Mouse (Mus musculus): ENCODE measurements at regions not wholly inside any gene's neighbourhood (a gene's known extent, or its start where the extent isn't known, plus 50 kb on each side); places are given as distances from the start of the nearest gene placed in this dataset.

- no peak overlapping the region for H3K27ac ChIP-seq
- DNase-seq (ENCODE audit: low spot score) (no peak), ATAC-seq (replicated peaks; ENCODE audit: low FRiP score, low read depth) (no peak)
- no peak overlapping the region for H3K4me3 ChIP-seq (replicated peaks; ENCODE audit: low read depth, low read length)
- TF ChIP-seq CTCF (IDR thresholded peaks at IDR 0.05; ENCODE audit: low read depth), result no peak
- H3K4me2 ChIP-seq (ENCODE audit: low read length), result no peak overlapping the region
- no peaks in the 10 kb centered on the region for H3K9me3 ChIP-seq (replicated peaks; ENCODE audit: low read length)
- H3K36me3 ChIP-seq (ENCODE audit: insufficient read depth, low read length), result no peaks in the 10 kb centered on the region
- H3K27me3 ChIP-seq (ENCODE audit: insufficient read depth, low read length), result no peaks in the 10 kb centered on the region
- no peak overlapping the region for H3K9ac ChIP-seq (ENCODE audit: low read depth, low read length)
- no peaks in the 10 kb centered on the region for H3K4me1 ChIP-seq (replicated peaks; ENCODE audit: insufficient read depth, low read length)
These were observed 111.3 kb upstream of the Cxxc4 start for GRCm38 (mm10) chr3:134124982-134125381.

GRCm38 (mm10) chr3:134130412-134130811, 105.9 kb upstream of the Cxxc4 start:
- WGBS, result 60% methylated on average over 3 of the region's 3 CpGs
- TF ChIP-seq CTCF (IDR thresholded peaks at IDR 0.05; ENCODE audit: low read depth), result no peak
- Histone ChIP-seq H3K4me2 (ENCODE audit: low read length) (no peak overlapping the region), H3K9ac (ENCODE audit: low read depth, low read length) (no peak overlapping the region), H3K36me3 (ENCODE audit: insufficient read depth, low read length) (no peaks in the 10 kb centered on the region), H3K27me3 (ENCODE audit: insufficient read depth, low read length) (no peaks in the 10 kb centered on the region), H3K27ac (no peak overlapping the region), H3K4me3 (replicated peaks; ENCODE audit: low read depth, low read length) (no peak overlapping the region), H3K4me1 (replicated peaks; ENCODE audit: insufficient read depth, low read length) (no peaks in the 10 kb centered on the region), H3K9me3 (replicated peaks; ENCODE audit: low read length) (no peaks in the 10 kb centered on the region)
- ATAC-seq (replicated peaks; ENCODE audit: low FRiP score, low read depth) (no peak), DNase-seq (ENCODE audit: low spot score) (no peak)

- Histone ChIP-seq H3K4me2 (ENCODE audit: low read length) (peak overlapping the region; percentile 35), H3K4me1 (replicated peaks; ENCODE audit: insufficient read depth, low read length) (no peaks in the 10 kb centered on the region), H3K36me3 (ENCODE audit: insufficient read depth, low read length) (no peaks in the 10 kb centered on the region), H3K27ac (no peak overlapping the region), H3K27me3 (ENCODE audit: insufficient read depth, low read length) (no peaks in the 10 kb centered on the region), H3K9me3 (replicated peaks; ENCODE audit: low read length) (no peaks in the 10 kb centered on the region), H3K4me3 (replicated peaks; ENCODE audit: low read depth, low read length) (0 out of 2 replicates have a peak overlapping the region, but pooled peaks have one; percentile 5), H3K9ac (ENCODE audit: low read depth, low read length) (no peak overlapping the region)
- no peak for ATAC-seq (replicated peaks; ENCODE audit: low FRiP score, low read depth)
- 8% methylated on average over 7 of the region's 7 CpGs for WGBS
- no peak for TF ChIP-seq CTCF (IDR thresholded peaks at IDR 0.05; ENCODE audit: low read depth)
- DNase-seq (ENCODE audit: low spot score), result peak; percentile 31
These were observed 91.0 kb upstream of the Cxxc4 start for GRCm38 (mm10) chr3:134145251-134145650.

- DNase-seq (ENCODE audit: low spot score), result no peak
- Histone ChIP-seq H3K27ac (no peak overlapping the region), H3K27me3 (ENCODE audit: insufficient read depth, low read length) (no peaks in the 10 kb centered on the region), H3K9me3 (replicated peaks; ENCODE audit: low read length) (no peaks in the 10 kb centered on the region), H3K4me2 (ENCODE audit: low read length) (no peak overlapping the region), H3K4me3 (replicated peaks; ENCODE audit: low read depth, low read length) (no peak overlapping the region), H3K4me1 (replicated peaks; ENCODE audit: insufficient read depth, low read length) (no peaks in the 10 kb centered on the region), H3K36me3 (ENCODE audit: insufficient read depth, low read length) (no peaks in the 10 kb centered on the region), H3K9ac (ENCODE audit: low read depth, low read length) (no peak overlapping the region)
- ATAC-seq (replicated peaks; ENCODE audit: low FRiP score, low read depth), result no peak
- TF ChIP-seq CTCF (IDR thresholded peaks at IDR 0.05; ENCODE audit: low read depth), result no peak
- 87% methylated on average over 3 of the region's 3 CpGs for WGBS
These were observed 90.3 kb upstream of the Cxxc4 start for GRCm38 (mm10) chr3:134145935-134146334.

GRCm38 (mm10) chr3:134146373-134147224, 89.7 kb upstream of the Cxxc4 start:
- WGBS, result 17% methylated on average over 14 of the region's 14 CpGs

GRCm38 (mm10) chr3:134162288-134162687, 74.0 kb upstream of the Cxxc4 start:
- TF ChIP-seq CTCF (IDR thresholded peaks at IDR 0.05; ENCODE audit: low read depth), result no peak
- no peak for DNase-seq (ENCODE audit: low spot score)
- Histone ChIP-seq H3K4me3 (replicated peaks; ENCODE audit: low read depth, low read length) (no peak overlapping the region), H3K9me3 (replicated peaks; ENCODE audit: low read length) (no peaks in the 10 kb centered on the region), H3K9ac (ENCODE audit: low read depth, low read length) (no peak overlapping the region), H3K4me2 (ENCODE audit: low read length) (no peak overlapping the region), H3K4me1 (replicated peaks; ENCODE audit: insufficient read depth, low read length) (no peaks in the 10 kb centered on the region), H3K36me3 (ENCODE audit: insufficient read depth, low read length) (no peaks in the 10 kb centered on the region), H3K27ac (no peak overlapping the region), H3K27me3 (ENCODE audit: insufficient read depth, low read length) (no peaks in the 10 kb centered on the region)
- 85% methylated on average over 5 of the region's 5 CpGs for WGBS
- ATAC-seq (replicated peaks; ENCODE audit: low FRiP score, low read depth), result no peak

More at GRCm38 (mm10) chr3:134146373-134147224, 89.7 kb upstream of the Cxxc4 start:
- no peak for TF ChIP-seq CTCF (IDR thresholded peaks at IDR 0.05; ENCODE audit: low read depth)
- no peaks in the 10 kb centered on the region for H3K4me1 ChIP-seq (replicated peaks; ENCODE audit: insufficient read depth, low read length)
- no peak overlapping the region for H3K9ac ChIP-seq (ENCODE audit: low read depth, low read length)
- DNase-seq (ENCODE audit: low spot score), result peak; percentile 71
- H3K36me3 ChIP-seq (ENCODE audit: insufficient read depth, low read length), result no peaks in the 10 kb centered on the region
- H3K27ac ChIP-seq, result no peak overlapping the region
- ATAC-seq (replicated peaks; ENCODE audit: low FRiP score, low read depth), result peak; percentile 65
- peak overlapping the region; percentile 14; the same call in 1 of the 2 replicates for H3K4me3 ChIP-seq (replicated peaks; ENCODE audit: low read depth, low read length)
- peak overlapping the region; percentile 59 for H3K4me2 ChIP-seq (ENCODE audit: low read length)
- H3K27me3 ChIP-seq (ENCODE audit: insufficient read depth, low read length), result no peaks in the 10 kb centered on the region
- no peaks in the 10 kb centered on the region for H3K9me3 ChIP-seq (replicated peaks; ENCODE audit: low read length)
